Mouse (Mus musculus) liver, postnatal 0 days (tissue): ENCODE results near the gene Zfp536. TPM values are rescaled to one million over a fixed set of nuclear protein-coding genes. Genes with fewer than 3 reads are reported as not detected.
A peak's percentile ranks its signal among the peaks of the same experiment; 100 is the strongest.

Experiments
- ATAC-seq: fragments of 200-750 bp; cut with Nextera tagmentation; 2 replicates; pipeline ENCODE4 v1.8.0; 2017; ENCODE audit warnings: mild to moderate bottlenecking, moderate library complexity
- DNase-seq: peaks from one replicate; pipeline ENCODE4 v3.0.0-alpha.2; 2016
- H3K27ac ChIP-seq: fragments of 300-500 bp; sonication (generic); 2 replicates; pipeline ENCODE4 v1.5.1; 2014; ENCODE audit warnings: antibody characterized with exemption, moderate library complexity, mild to moderate bottlenecking, low read depth
- H3K27me3 ChIP-seq: fragments of 300-500 bp; sonication (generic); 2 replicates; pipeline ENCODE4 v1.6.1; 2014; ENCODE audit warnings: low read length, control low read depth, mixed read lengths; ENCODE audit not compliant: insufficient read depth
- H3K36me3 ChIP-seq: fragments of 300-500 bp; sonication (generic); replicated peaks from 2 replicates; pipeline ENCODE4 v1.6.1; 2014; ENCODE audit warnings: mild to moderate bottlenecking, control low read depth, low read length, moderate library complexity, mixed read lengths; ENCODE audit not compliant: insufficient read depth
- H3K4me1 ChIP-seq: fragments of 300-500 bp; sonication (generic); 2 replicates; pipeline ENCODE4 v1.6.1; 2014; ENCODE audit warnings: antibody characterized with exemption, mild to moderate bottlenecking, control low read depth; ENCODE audit not compliant: insufficient read depth
- H3K4me2 ChIP-seq: fragments of 300-500 bp; sonication (generic); 2 replicates; pipeline ENCODE4 v1.6.1; 2014; ENCODE audit warnings: low read depth, mild to moderate bottlenecking, low read length, moderate library complexity, mixed read lengths
- H3K4me3 ChIP-seq: fragments of 300-500 bp; sonication (generic); 2 replicates; pipeline ENCODE4 v1.5.1; 2014; ENCODE audit warnings: low read depth, low read length
- H3K9ac ChIP-seq: fragments of 300-500 bp; sonication (generic); replicated peaks from 2 replicates; pipeline ENCODE4 v1.6.1; 2014; ENCODE audit warnings: mild to moderate bottlenecking, moderate library complexity
- H3K9me3 ChIP-seq: fragments of 300-500 bp; sonication (generic); 2 replicates; pipeline ENCODE4 v1.6.1; 2016; ENCODE audit warnings: mild to moderate bottlenecking, control low read depth, low read length, mixed read lengths
- CTCF ChIP-seq: sonication (generic); IDR thresholded peaks from 2 replicates; pipeline ENCODE4 v1.5.1; 2016; ENCODE audit warnings: antibody characterized with exemption, low read depth
- EP300 ChIP-seq: IDR thresholded peaks from 2 replicates; pipeline ENCODE4 v1.6.1; 2016; ENCODE audit warnings: antibody characterized with exemption, low read depth, mild to moderate bottlenecking
- WGBS: fragments of 180-500 bp; shearing (Covaris S2); extraction: QIAGEN DNeasy Blood & Tissue Kit; methylation state at CpG from one replicate; pipeline ENCODE4 v1.1.7; 2014; ENCODE audit not compliant: insufficient replicate concordance; 5-methylcytosine and 5-hydroxymethylcytosine counted together
- polyA plus RNA-seq: library from polyadenylated mRNA; unstranded; fragments of >200 nt; fragmentation: Nextera tagmentation; extraction: Ambion mirVana; gene quantifications from 2 replicates; pipeline ENCODE4 v1.2.1, GENCODE M21; 2015

Gene Zfp536
- not detected in 2 replicates for polyA plus RNA-seq

GRCm38 (mm10) chr7:37773312-37773702 lies at the start of gene Zfp536:
Zfp536 (minus strand) TSS chr7:37773641.
- DNase-seq (no peak), ATAC-seq (no peak)
- H3K4me1 ChIP-seq = peaks cover 2% of the 10 kb centered on the region; the same call in 1 of the 2 replicates
- H3K4me2 ChIP-seq = peak within 1 kb of the TSS; percentile 72; the same call in 1 of the 2 replicates
- no peak for TF ChIP-seq CTCF
- TF ChIP-seq EP300 = no peak
- H3K27ac ChIP-seq = no peak within 1 kb of the TSS
- H3K9ac ChIP-seq = no peak within 1 kb of the TSS
- H3K27me3 ChIP-seq = peaks cover 82% of the 10 kb centered on the region
- under 1% methylated on average over 27 of the region's 27 CpGs for WGBS
- peak within 1 kb of the TSS; percentile 40; the same call in 1 of the 2 replicates for H3K4me3 ChIP-seq
- H3K36me3 ChIP-seq = no peaks in the 10 kb centered on the region
- no peaks in the 10 kb centered on the region for H3K9me3 ChIP-seq

GRCm38 (mm10) chr7:37820670-37821301 lies 47.3 kb upstream of the Zfp536 start:
- Histone ChIP-seq H3K9me3 (no peaks in the 10 kb centered on the region), H3K27me3 (no peaks in the 10 kb centered on the region), H3K9ac (no peak overlapping the region), H3K4me1 (no peaks in the 10 kb centered on the region), H3K27ac (no peak overlapping the region), H3K4me2 (no peak overlapping the region), H3K4me3 (no peak overlapping the region), H3K36me3 (no peaks in the 10 kb centered on the region)
- TF ChIP-seq EP300 (no peak), CTCF (no peak)
- 57% methylated on average over 11 of the region's 11 CpGs for WGBS
- no peak for ATAC-seq
- DNase-seq = no peak

- Histone ChIP-seq H3K27me3 (no peaks in the 10 kb centered on the region), H3K36me3 (no peaks in the 10 kb centered on the region), H3K4me2 (no peak overlapping the region), H3K4me3 (no peak overlapping the region), H3K9ac (no peak overlapping the region), H3K27ac (no peak overlapping the region), H3K4me1 (no peaks in the 10 kb centered on the region), H3K9me3 (no peaks in the 10 kb centered on the region)
- DNase-seq = no peak
- no peak for ATAC-seq
- no peak for TF ChIP-seq EP300
- WGBS = 73% methylated on average over 8 of the region's 8 CpGs
Measured at GRCm38 (mm10) chr7:37818631-37819340, 45.3 kb upstream of the Zfp536 start.

DNA sequence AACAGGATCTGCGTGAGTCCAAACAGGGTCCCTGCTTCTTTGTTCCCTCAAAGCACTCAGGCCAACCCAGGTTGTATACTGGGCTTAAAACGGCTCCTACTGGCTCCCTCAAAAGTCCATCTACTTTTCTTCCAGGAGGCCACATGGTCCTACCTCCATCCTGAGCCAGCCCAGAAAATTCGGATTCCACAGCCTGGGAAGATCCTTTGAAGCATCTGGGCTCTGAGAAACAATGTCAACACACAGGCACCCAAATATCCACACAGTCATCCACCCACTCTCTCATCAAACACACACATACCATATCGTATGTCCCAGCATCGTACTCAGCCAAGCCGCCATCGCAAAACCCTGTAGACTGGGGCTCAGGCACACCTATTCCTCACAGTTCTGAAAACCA lies 43.5 kb upstream of the Zfp536 start:
- Histone ChIP-seq H3K4me2 (no peak overlapping the region), H3K4me3 (no peak overlapping the region), H3K27ac (no peak overlapping the region), H3K27me3 (no peaks in the 10 kb centered on the region), H3K4me1 (no peaks in the 10 kb centered on the region), H3K36me3 (no peaks in the 10 kb centered on the region), H3K9me3 (no peaks in the 10 kb centered on the region), H3K9ac (no peak overlapping the region)
- WGBS = 78% methylated on average over 7 of the region's 7 CpGs
- no peak for ATAC-seq
- TF ChIP-seq EP300 (no peak), CTCF (no peak)
- no peak for DNase-seq

DNA sequence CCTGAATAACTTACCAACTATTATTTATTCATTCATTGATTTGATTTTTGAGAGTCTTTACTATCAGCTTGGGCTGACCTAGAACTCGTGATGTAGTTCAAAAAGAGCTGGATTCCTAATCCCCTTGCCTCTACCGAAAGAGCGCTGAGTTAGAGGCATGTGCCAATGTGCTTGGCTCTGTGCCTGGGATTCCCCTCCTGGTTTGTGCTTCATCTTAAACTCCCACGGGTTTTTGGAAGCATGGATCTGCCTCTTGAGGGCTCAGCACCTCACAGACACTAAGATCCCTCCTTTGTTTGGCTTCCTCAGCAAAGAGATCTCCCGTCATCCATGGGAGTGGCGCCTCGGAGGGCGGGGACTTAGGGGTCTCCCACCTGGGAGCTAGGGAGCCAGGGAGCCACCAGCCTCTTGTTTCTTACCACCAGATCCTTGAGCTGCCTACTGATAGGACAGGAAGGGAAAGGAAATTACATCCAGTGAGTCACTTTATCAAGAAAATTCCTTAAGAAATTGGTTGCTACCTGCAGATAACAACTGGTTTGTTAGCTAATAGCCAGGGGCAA lies 41.5 kb upstream of the Zfp536 start:
- WGBS = 58% methylated on average over 8 of the region's 8 CpGs

GRCm38 (mm10) chr7:37813676-37814075 lies 40.2 kb upstream of the Zfp536 start:
- H3K9ac ChIP-seq = no peak overlapping the region
- H3K36me3 ChIP-seq = no peaks in the 10 kb centered on the region
- no peak overlapping the region for H3K4me3 ChIP-seq
- no peaks in the 10 kb centered on the region for H3K9me3 ChIP-seq
- H3K4me2 ChIP-seq = no peak overlapping the region
- no peak overlapping the region for H3K27ac ChIP-seq
- 65% methylated on average over 10 of the region's 10 CpGs for WGBS
- TF ChIP-seq EP300 (no peak), CTCF (no peak)
- no peak for DNase-seq
- no peaks in the 10 kb centered on the region for H3K27me3 ChIP-seq
- H3K4me1 ChIP-seq = no peaks in the 10 kb centered on the region
- ATAC-seq = no peak

More for the DNA sequence above, 41.5 kb upstream of the Zfp536 start:
- no peaks in the 10 kb centered on the region for H3K27me3 ChIP-seq
- no peaks in the 10 kb centered on the region for H3K9me3 ChIP-seq
- H3K4me2 ChIP-seq = no peak overlapping the region
- H3K4me3 ChIP-seq = no peak overlapping the region
- ATAC-seq (no peak), DNase-seq (no peak)
- H3K4me1 ChIP-seq = no peaks in the 10 kb centered on the region
- H3K36me3 ChIP-seq = no peaks in the 10 kb centered on the region
- H3K27ac ChIP-seq = no peak overlapping the region
- TF ChIP-seq EP300 = no peak
- no peak for TF ChIP-seq CTCF
- no peak overlapping the region for H3K9ac ChIP-seq
